Mouse (Mus musculus) retina, embryonic 14.5 days (tissue): ENCODE measurements at regions not wholly inside any gene's neighbourhood (a gene's known extent, or its start where the extent isn't known, plus 50 kb on each side); places are given as distances from the start of the nearest gene placed in this dataset.
"Not testable (repeated sequence)": the region's sequence is repeated elsewhere in the genome, so short reads cannot be mapped to it uniquely, and the experiment has no call there.

ENCODE experiments used
- DNase-seq: peaks from one replicate; pipeline ENCODE4 v3.0.0-alpha.2; 2015; ENCODE audit warnings: low spot score

DNA sequence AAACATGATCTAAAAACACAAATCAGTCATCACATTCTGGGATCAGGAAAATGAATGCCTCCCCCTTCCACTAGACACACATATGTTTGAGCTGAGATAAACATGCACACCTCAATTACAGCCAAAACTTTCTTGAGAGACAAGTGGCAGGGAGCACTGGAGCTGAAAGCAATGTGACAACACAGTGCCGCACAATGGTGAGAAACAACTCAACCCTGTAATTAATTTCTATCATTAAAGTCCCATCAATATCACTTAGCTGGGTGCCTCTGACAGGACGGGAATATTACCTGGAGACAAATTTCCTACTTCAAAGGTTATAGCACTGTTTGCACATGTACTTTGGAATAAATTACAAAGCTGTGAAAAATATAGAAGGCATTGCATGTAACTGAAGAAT, 381.2 kb upstream of the Amd2 start:
- DNase-seq: peak; percentile 39

DNA sequence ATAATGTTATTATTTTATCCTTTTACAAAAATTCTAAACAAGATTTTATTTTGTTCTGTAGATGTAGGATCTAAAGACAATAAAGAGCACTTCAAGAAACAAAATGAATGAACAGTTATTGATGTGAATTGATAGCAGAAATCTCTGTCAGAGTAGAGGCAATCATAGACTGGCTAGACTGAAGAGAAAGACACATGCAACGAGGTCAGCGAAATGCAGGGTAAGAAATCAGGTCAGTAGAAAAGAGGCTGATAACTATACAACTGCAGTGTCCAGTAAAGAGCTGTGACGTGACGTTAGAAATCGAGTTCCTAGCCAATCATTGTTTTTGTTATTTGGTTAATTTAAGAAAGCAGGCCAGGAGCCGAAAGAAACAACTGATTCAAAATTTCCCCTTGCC, 343.0 kb upstream of the Amd2 start:
- peak; percentile 62 for DNase-seq

DNA sequence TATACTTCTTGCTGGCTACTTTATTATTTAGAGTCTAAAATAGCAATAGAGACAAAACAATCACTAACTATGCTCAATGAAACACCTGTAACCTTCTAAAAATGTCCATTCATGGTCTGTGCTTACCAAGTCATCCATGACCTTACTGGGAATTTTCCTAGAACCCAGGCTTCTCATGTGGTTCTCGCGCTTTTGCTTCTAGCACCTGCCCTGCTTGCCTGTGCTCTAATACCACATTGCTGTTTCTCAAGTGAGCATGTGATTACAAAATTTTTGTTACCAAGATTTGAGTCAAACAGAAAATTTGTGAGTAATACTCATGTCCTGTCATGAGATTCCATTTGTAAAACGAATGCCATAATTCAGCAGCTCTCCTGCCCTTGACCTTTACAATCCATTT, 324.8 kb upstream of the Amd2 start:
- DNase-seq: no peak

DNA sequence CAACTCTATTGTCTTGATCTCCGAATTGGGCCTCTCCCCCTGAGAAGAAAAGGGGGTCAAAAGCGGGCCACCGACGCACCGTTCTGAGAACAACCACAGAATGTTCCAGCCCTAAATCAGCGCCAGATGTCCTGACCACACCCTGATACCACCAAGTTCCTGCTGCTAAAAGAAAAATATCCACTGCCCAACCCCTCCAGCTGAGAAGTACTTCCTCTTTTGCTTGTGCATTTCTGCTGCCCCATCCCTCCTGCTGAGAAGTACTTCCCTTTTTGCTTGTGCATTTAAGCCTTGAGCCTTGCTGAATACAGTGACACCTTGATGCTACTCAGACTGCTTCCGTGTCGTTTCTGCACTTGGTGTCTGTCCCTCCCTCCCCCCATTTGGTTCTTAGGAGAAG, 287.2 kb upstream of the Amd2 start:
- not testable (repeated sequence) for DNase-seq

DNA sequence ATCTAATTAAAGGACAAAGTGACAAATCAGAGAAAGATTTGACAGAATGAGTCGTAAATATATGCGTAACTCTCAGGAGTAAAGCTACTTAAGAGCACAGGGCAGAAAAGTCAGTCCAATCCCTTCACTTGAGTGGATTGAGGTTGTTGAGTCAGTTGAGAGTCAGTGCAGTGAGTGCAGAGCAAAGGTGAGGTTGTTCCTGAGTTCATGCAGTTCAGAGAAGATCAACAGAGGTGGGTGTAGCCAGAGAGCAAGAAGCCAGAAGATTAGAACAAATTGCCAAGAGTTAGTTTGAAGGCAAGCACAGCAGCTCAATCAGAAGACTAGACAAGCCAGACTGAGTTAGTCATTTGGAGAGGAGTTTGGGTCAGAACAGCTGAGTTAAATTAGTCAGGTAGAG, 237.4 kb upstream of the Amd2 start:
- DNase-seq: no peak

DNA sequence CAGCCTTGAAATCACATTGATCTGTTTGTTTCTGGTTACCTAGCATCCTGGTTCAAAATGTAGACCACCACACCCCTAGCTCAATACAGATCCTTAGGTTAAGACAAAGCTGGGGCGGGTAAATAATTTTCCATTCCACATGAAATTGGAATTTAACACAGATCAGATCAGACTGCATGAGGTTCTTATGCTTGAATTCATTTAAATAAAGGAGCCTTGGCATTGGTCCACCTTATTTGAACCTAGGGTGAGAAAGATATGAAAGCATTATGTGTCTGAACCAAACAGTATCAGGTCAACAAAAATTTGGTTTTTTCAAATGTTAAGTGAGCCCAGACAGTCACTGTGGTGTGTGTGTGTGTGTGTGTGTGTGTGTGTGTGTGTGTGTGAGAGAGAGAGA, 234.3 kb upstream of the Amd2 start:
- DNase-seq: peak; percentile 4

DNA sequence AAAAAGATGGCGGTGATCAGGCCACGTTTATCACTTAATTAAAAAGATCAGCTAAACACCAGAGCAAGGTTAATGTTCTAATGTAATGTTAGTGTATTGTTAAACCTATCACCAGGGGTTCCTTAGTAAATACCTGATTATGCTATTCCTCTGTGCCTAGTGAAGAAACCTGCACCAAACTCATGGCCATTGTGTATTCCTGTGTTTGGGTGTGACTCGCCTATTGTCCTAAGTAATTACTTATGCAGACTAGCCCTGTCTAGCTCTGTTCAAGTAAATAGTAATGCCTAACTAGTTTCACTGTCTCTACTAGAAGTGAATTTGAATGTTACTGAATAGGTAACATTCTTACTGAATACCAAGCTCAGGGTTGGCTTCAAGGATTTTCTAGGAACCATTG, 231.6 kb upstream of the Amd2 start:
- no peak for DNase-seq

DNA sequence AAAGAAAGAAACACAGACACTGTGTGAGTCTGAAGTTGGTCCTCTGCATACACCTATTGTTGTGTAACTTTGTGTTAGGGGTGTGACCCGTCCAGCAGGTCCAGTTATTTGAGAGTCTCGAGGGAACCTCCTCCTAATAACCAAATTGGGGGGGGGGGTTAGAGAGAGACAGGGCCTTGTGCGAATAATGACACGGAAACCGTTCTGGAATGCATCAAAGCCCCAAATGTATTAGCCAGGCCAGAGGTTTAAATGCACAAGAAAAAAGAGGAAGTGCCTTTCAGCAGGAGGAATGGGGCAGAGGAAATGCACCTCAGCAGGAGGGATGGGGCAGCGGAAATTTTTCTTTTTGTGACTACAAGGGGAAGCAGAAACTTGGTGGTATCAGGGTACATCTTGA, 228.9 kb upstream of the Amd2 start:
- no peak for DNase-seq
